Mouse (Mus musculus): Measurements from ENCODE around the gene Clec1a. TPM values are rescaled to one million over a fixed set of nuclear protein-coding genes. Genes with fewer than 3 reads are reported as not detected.
"Not testable (repeated sequence)": the region's sequence is repeated elsewhere in the genome, so short reads cannot be mapped to it uniquely, and the experiment has no call there.

Gene Clec1a
- 3.2 and 3.8 TPM in 2 replicates for polyA plus RNA-seq (2015; fragmentation: Nextera tagmentation; extraction: Ambion mirVana)

DNA sequence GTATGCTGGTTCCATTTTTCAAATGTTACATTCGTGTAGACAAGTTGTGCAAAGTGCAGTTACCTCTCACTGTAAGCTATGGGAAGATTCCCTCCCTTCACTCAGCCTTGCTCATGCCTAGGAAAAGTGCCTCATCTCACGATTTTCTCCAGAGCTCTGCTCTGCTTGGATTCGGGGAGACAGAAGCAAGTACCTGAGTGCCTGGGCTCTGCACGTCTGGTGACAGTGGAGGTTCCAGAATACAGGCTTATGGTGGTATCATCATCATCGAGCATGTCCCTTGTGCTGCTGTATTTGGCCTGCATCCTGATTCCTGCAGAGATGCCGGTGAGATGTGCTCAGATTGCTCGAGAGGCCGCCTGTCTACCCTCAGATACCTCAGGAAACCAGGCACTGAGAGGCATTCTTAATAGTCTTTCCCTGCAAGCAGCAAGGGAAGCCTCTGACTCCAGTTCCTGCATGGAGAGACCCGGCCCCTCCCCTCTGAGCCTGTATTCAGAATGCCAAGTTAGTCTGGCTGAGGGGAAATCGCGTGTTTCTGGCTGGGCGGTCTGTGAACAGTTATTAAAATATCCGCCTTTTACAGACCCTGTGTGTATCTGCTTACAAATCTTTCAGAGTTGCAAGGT, at the start of gene Clec1a:
Gene Clec1a (minus strand): TSS at position 590 of the 629 bp plus-strand sequence.
- H3K9ac ChIP-seq = no peak within 1 kb of the TSS
- H3K4me1 ChIP-seq = no peaks in the 10 kb centered on the region
- ATAC-seq (ENCODE audit: insufficient number of reproducible peaks, low FRiP score, low TSS enrichment, low read depth) = no peak
- no peak within 1 kb of the TSS for H3K27ac ChIP-seq
- H3K36me3 ChIP-seq = no peaks in the 10 kb centered on the region
- no peaks in the 10 kb centered on the region for H3K9me3 ChIP-seq
- no peak within 1 kb of the TSS for H3K4me3 ChIP-seq
- WGBS = 41% methylated on average over 13 of the region's 13 CpGs
- H3K4me2 ChIP-seq = no peak within 1 kb of the TSS
- no peaks in the 10 kb centered on the region for H3K27me3 ChIP-seq

DNA sequence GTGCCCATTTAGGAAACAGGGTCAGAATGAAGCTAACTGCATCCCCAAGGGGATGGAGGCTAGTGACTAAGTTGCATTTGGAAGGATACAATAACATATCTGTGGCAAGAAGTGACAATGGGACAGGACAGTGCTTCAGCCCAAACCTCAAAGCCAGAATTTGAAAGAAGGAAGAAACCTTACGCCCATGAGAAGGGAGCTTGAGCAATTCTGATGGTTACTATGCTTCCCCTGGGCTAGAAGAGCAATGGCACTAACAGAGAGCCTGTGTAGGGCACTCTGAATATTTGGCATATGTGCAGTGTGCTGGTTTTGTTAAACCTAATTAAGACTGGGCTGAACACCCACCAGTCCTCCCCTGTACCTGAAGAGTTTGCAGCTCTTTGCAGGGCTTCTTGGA, 47.7 kb upstream of the Clec1a start:
- not testable (repeated sequence) for H3K27me3 ChIP-seq; H3K27ac ChIP-seq; H3K9me3 ChIP-seq; ATAC-seq (ENCODE audit: insufficient number of reproducible peaks, low FRiP score, low TSS enrichment, low read depth); H3K36me3 ChIP-seq; H3K4me3 ChIP-seq; H3K4me1 ChIP-seq; H3K9ac ChIP-seq; H3K4me2 ChIP-seq
- WGBS = 83% methylated on average over 1 of the region's 1 CpGs

DNA sequence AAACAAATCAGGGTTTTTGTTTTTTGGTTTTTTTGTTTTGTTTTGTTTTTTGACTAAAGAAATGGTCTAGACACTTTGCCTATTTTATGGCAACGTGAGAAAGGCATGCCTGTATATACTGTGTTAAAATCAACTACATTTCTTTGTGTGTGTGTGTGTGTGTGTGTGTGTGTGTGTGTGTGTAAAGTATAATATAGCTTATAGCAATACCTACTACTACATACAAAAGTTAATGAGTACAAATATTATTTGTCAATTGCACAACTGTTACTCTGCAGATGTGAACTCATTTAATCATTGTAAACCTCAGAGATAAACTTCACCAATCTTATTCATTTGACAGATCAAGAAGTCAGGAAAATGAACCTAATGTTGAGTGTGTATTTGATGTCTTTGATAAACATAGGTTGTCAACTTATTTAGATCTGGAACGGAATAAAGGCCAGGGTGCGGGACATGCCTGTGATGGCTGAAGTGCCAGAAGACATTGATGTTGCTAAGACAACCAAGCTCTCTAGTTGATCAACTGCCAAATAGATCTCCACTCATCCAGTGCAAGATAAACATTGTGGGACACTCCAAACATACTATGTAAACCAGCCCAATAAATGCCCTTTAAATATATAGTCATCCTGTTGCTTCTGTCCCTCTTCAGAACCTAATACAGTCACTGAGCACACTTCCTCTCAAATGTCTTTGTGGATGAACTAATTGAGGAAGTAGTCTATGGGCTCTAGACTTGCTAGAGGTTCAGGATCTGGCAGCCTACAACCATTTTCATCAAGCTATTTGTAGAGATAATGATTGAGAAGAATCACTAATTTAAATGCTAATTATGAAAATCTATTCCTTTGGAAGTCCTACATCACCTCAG, 45.8 kb upstream of the Clec1a start:
- H3K36me3 ChIP-seq = no peaks in the 10 kb centered on the region
- no peak overlapping the region for H3K9ac ChIP-seq
- H3K27me3 ChIP-seq = no peaks in the 10 kb centered on the region
- no peak overlapping the region for H3K4me2 ChIP-seq
- no peak for ATAC-seq (ENCODE audit: insufficient number of reproducible peaks, low FRiP score, low TSS enrichment, low read depth)
- H3K4me1 ChIP-seq = no peaks in the 10 kb centered on the region
- no peak overlapping the region for H3K4me3 ChIP-seq
- H3K9me3 ChIP-seq = no peaks in the 10 kb centered on the region
- H3K27ac ChIP-seq = no peak overlapping the region
- WGBS = 91% methylated on average over 3 of the region's 3 CpGs

DNA sequence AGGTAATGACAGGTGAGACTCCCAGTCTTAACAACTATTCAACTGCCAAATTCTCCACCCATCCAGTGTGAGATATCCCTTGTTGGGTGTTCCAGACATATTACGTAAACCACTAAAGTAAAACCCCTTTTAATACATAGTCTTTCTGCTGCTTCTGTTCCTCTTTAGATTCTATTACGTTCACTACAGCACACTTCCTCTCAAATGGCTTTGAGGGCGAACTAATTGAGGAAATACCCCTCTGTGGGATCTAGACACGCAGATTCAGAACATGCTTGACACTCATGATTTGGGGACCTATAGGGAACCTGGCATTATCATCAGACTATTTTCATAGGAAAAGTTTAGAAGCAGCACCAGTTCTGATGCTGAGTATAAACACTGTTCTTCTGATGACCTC, 43.1 kb upstream of the Clec1a start:
- Histone ChIP-seq H3K36me3 (no peaks in the 10 kb centered on the region), H3K27ac (no peak overlapping the region), H3K4me3 (no peak overlapping the region), H3K4me1 (no peaks in the 10 kb centered on the region), H3K27me3 (no peaks in the 10 kb centered on the region), H3K4me2 (no peak overlapping the region), H3K9me3 (no peaks in the 10 kb centered on the region), H3K9ac (no peak overlapping the region)
- 74% methylated on average over 4 of the region's 4 CpGs for WGBS
- no peak for ATAC-seq (ENCODE audit: insufficient number of reproducible peaks, low FRiP score, low TSS enrichment, low read depth)

DNA sequence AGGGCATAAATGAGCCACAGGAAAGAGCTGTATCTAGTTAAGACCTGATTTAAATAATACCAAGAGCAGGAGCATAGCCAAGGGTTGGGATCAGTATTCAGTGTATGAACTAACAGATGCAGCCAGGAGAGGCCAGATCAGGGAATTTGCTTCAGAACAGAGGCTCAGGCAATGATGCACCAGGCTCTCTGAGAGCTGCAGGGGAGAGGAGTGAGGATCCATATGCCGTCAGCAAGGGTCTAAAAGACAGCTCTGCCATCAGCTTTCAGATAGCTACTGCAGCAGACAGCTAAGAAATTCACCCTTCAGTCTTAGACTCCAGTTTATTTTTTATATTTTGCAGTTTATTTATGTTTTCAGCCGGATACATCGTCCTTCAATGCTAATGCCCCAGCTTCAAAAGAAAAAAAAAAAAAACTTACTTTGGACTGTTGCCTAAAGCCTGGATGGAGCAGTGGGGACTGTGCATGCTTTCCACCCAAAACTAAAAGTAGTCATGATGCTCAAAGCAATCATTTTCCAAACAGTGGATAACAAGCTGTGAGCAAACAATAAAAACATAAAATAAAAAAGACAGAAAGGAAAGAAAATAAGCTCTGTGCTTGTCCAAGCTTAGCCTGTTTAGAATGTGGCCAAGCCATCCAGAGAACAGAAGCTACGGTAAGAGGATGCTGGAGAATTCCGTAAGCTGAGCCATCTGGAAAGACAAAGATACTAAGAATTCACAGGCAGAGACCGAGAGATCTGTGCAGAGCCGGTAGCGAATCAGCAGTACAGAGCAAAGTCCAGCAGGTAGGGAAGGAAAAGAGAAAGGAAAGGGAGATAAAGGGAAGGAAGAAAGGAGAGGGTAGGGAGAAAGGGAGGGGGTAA, 28.5 kb upstream of the Clec1a start:
- no peaks in the 10 kb centered on the region for H3K9me3 ChIP-seq
- no peak overlapping the region for H3K4me2 ChIP-seq
- no peak overlapping the region for H3K27ac ChIP-seq
- no peaks in the 10 kb centered on the region for H3K4me1 ChIP-seq
- H3K4me3 ChIP-seq = no peak overlapping the region
- WGBS = 61% methylated on average over 8 of the region's 8 CpGs
- ATAC-seq (ENCODE audit: insufficient number of reproducible peaks, low FRiP score, low TSS enrichment, low read depth) = no peak
- H3K27me3 ChIP-seq = no peaks in the 10 kb centered on the region
- H3K9ac ChIP-seq = no peak overlapping the region
- no peaks in the 10 kb centered on the region for H3K36me3 ChIP-seq

DNA sequence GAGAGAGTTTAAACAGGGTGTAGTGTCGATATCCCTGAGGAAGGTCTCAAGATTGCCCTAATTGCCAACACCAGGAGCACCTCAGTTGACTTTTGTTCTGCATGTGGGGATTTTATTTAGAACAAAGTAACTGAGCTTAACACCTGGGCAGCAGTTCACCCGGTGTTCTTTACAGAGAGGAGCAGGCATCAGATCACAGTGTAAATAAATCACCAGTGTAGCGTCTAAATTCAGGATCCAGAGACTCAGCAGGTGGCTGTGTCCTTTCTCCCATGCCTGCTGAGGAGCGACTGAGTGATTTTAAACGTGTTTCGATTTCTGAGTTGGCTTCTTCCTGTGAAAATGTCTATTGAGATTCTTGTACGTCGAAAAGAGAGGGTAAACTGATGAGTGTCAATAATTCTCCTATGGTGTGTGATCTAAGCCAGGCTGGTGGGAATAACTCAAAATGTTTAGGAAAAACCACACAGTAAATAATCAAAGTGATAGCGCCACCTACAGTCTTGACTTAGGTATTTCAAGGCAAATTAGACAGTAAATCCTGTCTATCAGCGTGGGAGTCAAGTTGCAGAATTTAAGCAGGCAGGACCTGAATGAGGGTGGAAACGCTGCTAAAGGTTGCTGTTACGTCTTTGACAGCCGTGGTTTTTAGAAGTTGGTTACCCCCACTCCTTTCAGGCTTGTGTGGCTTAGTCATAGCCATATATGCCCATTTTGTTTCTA, 24.8 kb upstream of the Clec1a start:
- H3K9me3 ChIP-seq = no peaks in the 10 kb centered on the region
- H3K9ac ChIP-seq = no peak overlapping the region
- H3K4me2 ChIP-seq = no peak overlapping the region
- H3K4me1 ChIP-seq = no peaks in the 10 kb centered on the region
- no peak overlapping the region for H3K27ac ChIP-seq
- no peak for ATAC-seq (ENCODE audit: insufficient number of reproducible peaks, low FRiP score, low TSS enrichment, low read depth)
- H3K27me3 ChIP-seq = no peaks in the 10 kb centered on the region
- H3K36me3 ChIP-seq = no peaks in the 10 kb centered on the region
- no peak overlapping the region for H3K4me3 ChIP-seq
- 28% methylated on average over 13 of the region's 13 CpGs for WGBS

DNA sequence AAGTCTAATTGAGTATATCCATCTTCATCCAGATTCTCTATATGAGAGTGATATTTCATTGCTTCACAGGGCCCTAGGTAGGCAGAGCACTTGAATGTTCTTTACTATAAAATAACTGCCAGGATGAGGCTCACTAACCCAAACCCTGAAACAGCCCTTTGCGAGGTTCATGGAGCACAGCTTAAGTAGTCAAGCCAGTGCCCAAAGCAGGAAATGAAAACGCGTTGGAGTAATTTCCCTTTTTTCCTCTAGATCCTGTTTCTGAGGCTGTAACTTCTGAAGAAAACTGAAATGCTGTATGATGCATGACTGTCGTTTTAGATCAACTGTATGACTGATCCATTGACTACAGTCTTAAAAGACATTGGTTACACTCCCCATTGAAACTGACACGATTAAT, 20.8 kb upstream of the Clec1a start:
- no peak overlapping the region for H3K27ac ChIP-seq
- H3K36me3 ChIP-seq = no peaks in the 10 kb centered on the region
- no peak overlapping the region for H3K9ac ChIP-seq
- no peaks in the 10 kb centered on the region for H3K27me3 ChIP-seq
- no peaks in the 10 kb centered on the region for H3K4me1 ChIP-seq
- no peak overlapping the region for H3K4me2 ChIP-seq
- no peak for ATAC-seq (ENCODE audit: insufficient number of reproducible peaks, low FRiP score, low TSS enrichment, low read depth)
- WGBS = 68% methylated on average over 5 of the region's 5 CpGs
- no peaks in the 10 kb centered on the region for H3K9me3 ChIP-seq
- no peak overlapping the region for H3K4me3 ChIP-seq

DNA sequence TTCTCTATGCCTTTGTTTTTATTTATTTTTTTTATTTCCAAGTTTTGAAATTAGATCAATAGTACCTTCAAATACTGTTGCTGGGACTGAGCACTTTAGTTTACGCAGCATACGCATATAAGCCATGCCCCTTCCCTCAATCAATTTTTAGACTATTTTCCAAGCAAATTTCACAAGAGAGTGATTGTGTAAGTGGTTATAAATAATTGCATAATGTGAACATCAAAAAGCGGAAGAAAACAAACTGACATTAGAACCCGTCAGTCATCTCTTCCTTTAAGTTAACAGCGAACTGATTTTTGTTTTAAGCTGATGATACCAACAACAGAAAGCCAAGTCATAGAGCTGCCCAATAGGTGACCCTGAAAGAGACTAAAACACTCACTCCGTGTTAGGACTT, 19.6 kb upstream of the Clec1a start:
- no peak overlapping the region for H3K27ac ChIP-seq
- ATAC-seq (ENCODE audit: insufficient number of reproducible peaks, low FRiP score, low TSS enrichment, low read depth) = no peak
- WGBS = 88% methylated on average over 6 of the region's 6 CpGs
- no peaks in the 10 kb centered on the region for H3K4me1 ChIP-seq
- no peak overlapping the region for H3K9ac ChIP-seq
- no peak overlapping the region for H3K4me3 ChIP-seq
- no peak overlapping the region for H3K4me2 ChIP-seq
- no peaks in the 10 kb centered on the region for H3K36me3 ChIP-seq
- no peaks in the 10 kb centered on the region for H3K27me3 ChIP-seq
- H3K9me3 ChIP-seq = no peaks in the 10 kb centered on the region

DNA sequence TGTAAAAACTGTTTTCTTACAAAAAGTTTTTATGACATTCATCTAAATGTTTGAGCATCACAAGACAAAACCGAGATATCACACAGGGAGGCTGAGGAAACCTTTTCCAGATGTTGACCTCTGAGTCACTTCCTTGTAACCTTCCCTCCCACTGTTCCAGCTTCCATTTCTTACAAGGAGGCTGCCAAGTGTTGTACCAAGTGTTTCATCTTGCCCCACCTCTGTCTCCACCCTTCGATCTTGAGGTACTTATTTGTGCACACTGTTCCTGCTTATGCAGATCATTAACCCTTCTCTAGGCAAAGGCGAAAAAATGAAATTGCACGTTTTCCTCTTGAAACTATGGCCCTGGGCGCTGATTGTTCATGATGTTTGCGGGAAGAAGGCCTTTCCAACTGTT, 2.1 kb downstream of the Clec1a start:
- no peak overlapping the region for H3K4me2 ChIP-seq
- no peaks in the 10 kb centered on the region for H3K4me1 ChIP-seq
- H3K27me3 ChIP-seq = no peaks in the 10 kb centered on the region
- no peaks in the 10 kb centered on the region for H3K9me3 ChIP-seq
- ATAC-seq (ENCODE audit: insufficient number of reproducible peaks, low FRiP score, low TSS enrichment, low read depth) = no peak
- no peak overlapping the region for H3K9ac ChIP-seq
- no peak overlapping the region for H3K27ac ChIP-seq
- 52% methylated on average over 6 of the region's 6 CpGs for WGBS
- no peaks in the 10 kb centered on the region for H3K36me3 ChIP-seq
- H3K4me3 ChIP-seq = no peak overlapping the region

DNA sequence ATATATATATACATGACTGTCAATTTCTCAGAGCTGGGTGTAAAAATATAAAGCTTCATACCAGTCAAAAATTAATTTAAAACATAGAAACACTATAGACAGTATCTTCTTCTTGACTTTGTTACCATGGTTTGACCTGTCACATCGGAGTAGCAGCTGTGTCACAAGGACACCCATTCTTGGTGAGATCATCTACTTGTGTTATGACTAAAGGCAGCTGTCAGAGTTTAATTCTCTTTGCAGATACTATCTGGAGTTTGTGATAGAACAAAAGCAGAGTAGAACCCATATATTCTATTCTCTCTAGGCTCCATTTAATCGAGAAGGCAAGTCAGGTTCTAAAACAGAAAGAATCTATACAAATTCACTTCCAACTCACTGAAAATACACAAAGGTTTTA, 13.8 kb downstream of the Clec1a start:
- H3K4me1 ChIP-seq = no peaks in the 10 kb centered on the region
- H3K27ac ChIP-seq = no peak overlapping the region
- H3K4me2 ChIP-seq = no peak overlapping the region
- 83% methylated on average over 2 of the region's 2 CpGs for WGBS
- no peak overlapping the region for H3K9ac ChIP-seq
- H3K9me3 ChIP-seq = no peaks in the 10 kb centered on the region
- no peak for ATAC-seq (ENCODE audit: insufficient number of reproducible peaks, low FRiP score, low TSS enrichment, low read depth)
- H3K27me3 ChIP-seq = no peaks in the 10 kb centered on the region
- no peaks in the 10 kb centered on the region for H3K36me3 ChIP-seq
- H3K4me3 ChIP-seq = no peak overlapping the region

DNA sequence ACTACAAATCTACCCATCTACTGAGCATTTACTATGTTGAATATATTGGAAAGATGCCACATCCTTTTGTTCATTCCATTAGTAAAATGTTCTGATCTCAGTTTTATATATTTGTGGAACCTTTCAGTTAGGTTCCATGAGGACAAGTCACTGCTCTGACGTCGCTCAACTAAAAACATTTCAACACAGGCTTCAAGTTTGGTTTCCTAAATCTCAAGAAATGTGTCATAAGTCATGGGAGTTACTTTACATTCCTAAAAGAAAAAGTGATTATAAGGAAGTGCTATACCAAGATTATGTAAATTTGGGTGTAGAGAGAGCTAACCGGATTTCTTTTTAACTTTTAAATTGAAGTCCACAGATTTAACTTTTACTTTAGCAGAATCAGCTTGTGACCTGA, 15.8 kb downstream of the Clec1a start:
- Histone ChIP-seq H3K9me3 (no peaks in the 10 kb centered on the region), H3K4me3 (no peak overlapping the region), H3K27me3 (no peaks in the 10 kb centered on the region), H3K4me2 (no peak overlapping the region), H3K9ac (no peak overlapping the region), H3K27ac (no peak overlapping the region), H3K36me3 (no peaks in the 10 kb centered on the region), H3K4me1 (no peaks in the 10 kb centered on the region)
- WGBS = 80% methylated on average over 3 of the region's 3 CpGs
- ATAC-seq (ENCODE audit: insufficient number of reproducible peaks, low FRiP score, low TSS enrichment, low read depth) = no peak
